Mouse (Mus musculus): ENCODE results near the gene Tex26. TPM values are rescaled to one million over a fixed set of nuclear protein-coding genes. Genes with fewer than 3 reads are reported as not detected.

Tex26 gene
- polyA plus RNA-seq, 1 experiment from 2014 or later: 0.70 TPM

Other genes starting within 250 kb of the Tex26 start
- 9.3 and 10.4 TPM in 2 replicates for gene Alox5ap, start 174.9 kb upstream of the Tex26 start, polyA plus RNA-seq (2014; fragmentation: Nextera tagmentation; extraction: Ambion mirVana)
- gene Medag, start 27.9 kb upstream of the Tex26 start, polyA plus RNA-seq (2014; fragmentation: Nextera tagmentation; extraction: Ambion mirVana): 2.2 TPM in 2 replicates
- gene Wdr95, start 89.0 kb downstream of the Tex26 start, polyA plus RNA-seq (2014; fragmentation: Nextera tagmentation; extraction: Ambion mirVana): 0.07 and 0.37 TPM in 2 replicates
- 56.0 and 58.9 TPM in 2 replicates for gene Hsph1, start 196.7 kb downstream of the Tex26 start, polyA plus RNA-seq (2014; fragmentation: Nextera tagmentation; extraction: Ambion mirVana)
- gene B3glct, start 238.6 kb downstream of the Tex26 start, polyA plus RNA-seq (2014; fragmentation: Nextera tagmentation; extraction: Ambion mirVana): 16.4 and 16.9 TPM in 2 replicates

All from intestine, embryonic 14.5 days (tissue).